Mouse (Mus musculus) MEL (cell line): ENCODE measurements around the gene Fam76a. TPM values are rescaled to one million over a fixed set of nuclear protein-coding genes. Genes with fewer than 3 reads are reported as not detected.

Experiments
- DNase-seq: peaks from one replicate; pipeline ENCODE4 v3.0.0; 2011; ENCODE audit warnings: low read depth, low spot score
- H3K27ac ChIP-seq: 2 replicates; pipeline ENCODE4 v1.5.1; 2012; ENCODE audit warnings: low read depth, mild to moderate bottlenecking, control low read depth, low read length, moderate library complexity; ENCODE audit not compliant: control insufficient read depth
- H3K27me3 ChIP-seq, 2 experiments: fragments of 150-350 bp in 1 of 2; sonication (generic) in 1 of 2; 2 replicates each; pipeline ENCODE4 v1.6.1; 2012; ENCODE audit warnings: low read length in 2 of 2, mild to moderate bottlenecking in 2 of 2, improper control_type of control experiment in 1 of 2, moderate library complexity in 1 of 2; ENCODE audit not compliant: insufficient read depth in 2 of 2, control insufficient read depth in 1 of 2
- H3K36me3 ChIP-seq, 2 experiments: 2 replicates each; pipeline ENCODE4 v1.6.1; 2012 to 2014; ENCODE audit warnings: low read length in 2 of 2, improper control_type of control experiment in 1 of 2, inconsistent platforms in 1 of 2, mild to moderate bottlenecking in 1 of 2; ENCODE audit not compliant: insufficient read depth in 2 of 2, control insufficient read depth in 1 of 2
- H3K4me1 ChIP-seq, 2 experiments: fragments of 150-350 bp in 1 of 2; sonication (generic) in 1 of 2; 2 replicates each; pipeline ENCODE4 v1.6.1; 2012; ENCODE audit warnings: low read length in 2 of 2, improper control_type of control experiment in 1 of 2, mild to moderate bottlenecking in 1 of 2; ENCODE audit not compliant: insufficient read depth in 2 of 2, control insufficient read depth in 1 of 2
- H3K4me3 ChIP-seq, 2 experiments: fragments of 150-350 bp in 1 of 2; sonication (generic) in 1 of 2; 2 replicates each; pipeline ENCODE4 v1.5.1; 2012; ENCODE audit warnings: low read depth in 2 of 2, low read length in 2 of 2, mild to moderate bottlenecking in 2 of 2, moderate library complexity in 2 of 2, control low read depth in 1 of 2, improper control_type of control experiment in 1 of 2; ENCODE audit not compliant: control insufficient read depth in 1 of 2, insufficient read depth in 1 of 2
- H3K79me2 ChIP-seq: 2 replicates; pipeline ENCODE4 v1.6.1; 2012; ENCODE audit warnings: mild to moderate bottlenecking, low read length, moderate library complexity; ENCODE audit not compliant: control insufficient read depth, poor library complexity, insufficient read depth
- H3K9ac ChIP-seq: 2 replicates; pipeline ENCODE4 v1.6.1; 2012; ENCODE audit warnings: low read depth, mild to moderate bottlenecking, control low read depth, low read length, moderate library complexity; ENCODE audit not compliant: control insufficient read depth, poor library complexity, severe bottlenecking
- H3K9me3 ChIP-seq: fragments of 150-350 bp; sonication (generic); replicated peaks from 2 replicates; pipeline ENCODE4 v1.6.1; 2012; ENCODE audit warnings: mild to moderate bottlenecking, low read length, improper control_type of control experiment, moderate library complexity; ENCODE audit not compliant: insufficient read depth
- BHLHE40 ChIP-seq: IDR thresholded peaks from 2 replicates; pipeline ENCODE4 v1.6.1; 2012; ENCODE audit warnings: low read depth, mild to moderate bottlenecking, inconsistent platforms, low read length, improper control_type of control experiment, borderline replicate concordance
- CTCF ChIP-seq, 3 experiments: IDR thresholded peaks in 2 of 3; conservative IDR thresholded peaks in 1 of 3; 2 replicates each; pipeline ENCODE4 v1.5.1; 2011 to 2012; ENCODE audit warnings: low read length in 3 of 3, low read depth in 2 of 3, mild to moderate bottlenecking in 2 of 3, improper control_type of control experiment in 1 of 3, inconsistent platforms in 1 of 3, mixed read lengths in 1 of 3, moderate library complexity in 1 of 3; ENCODE audit not compliant: control insufficient read depth in 1 of 3, insufficient read depth in 1 of 3, poor library complexity in 1 of 3, severe bottlenecking in 1 of 3
- E2F4 ChIP-seq: IDR thresholded peaks from 2 replicates; pipeline ENCODE4 v1.6.1; 2011; ENCODE audit warnings: low read depth, low read length, improper control_type of control experiment, borderline replicate concordance
- ELF1 ChIP-seq: IDR thresholded peaks from 2 replicates; pipeline ENCODE4 v1.6.1; 2014; ENCODE audit warnings: low read depth, mild to moderate bottlenecking, inconsistent platforms, low read length, improper control_type of control experiment, moderate library complexity
- JUND ChIP-seq: IDR thresholded peaks from 2 replicates; pipeline ENCODE4 v1.6.1; 2011; ENCODE audit warnings: low read depth, mild to moderate bottlenecking, improper control_type of control experiment, low read length
- MAFK ChIP-seq: IDR thresholded peaks from 2 replicates; pipeline ENCODE4 v1.6.1; 2011; ENCODE audit warnings: low read depth, mild to moderate bottlenecking, low read length, improper control_type of control experiment, borderline replicate concordance
- MAX ChIP-seq: IDR thresholded peaks from 2 replicates; pipeline ENCODE4 v1.6.1; 2011; ENCODE audit warnings: low read length, improper control_type of control experiment
- MYB ChIP-seq: IDR thresholded peaks from 2 replicates; pipeline ENCODE4 v1.6.1; 2011; ENCODE audit warnings: mild to moderate bottlenecking, low read depth, low read length, improper control_type of control experiment
- NRF1 ChIP-seq: IDR thresholded peaks from 2 replicates; pipeline ENCODE4 v1.6.1; 2014; ENCODE audit warnings: low read depth, mild to moderate bottlenecking, inconsistent platforms, low read length, improper control_type of control experiment, moderate library complexity; ENCODE audit not compliant: poor library complexity, insufficient read depth, severe bottlenecking
- POLR2A ChIP-seq, 2 experiments: IDR thresholded peaks; 2 replicates each; pipeline ENCODE4 v1.6.1; 2011 to 2012; ENCODE audit warnings: low read length in 2 of 2, mild to moderate bottlenecking in 2 of 2, control low read depth in 1 of 2, improper control_type of control experiment in 1 of 2, low read depth in 1 of 2, moderate library complexity in 1 of 2; ENCODE audit not compliant: control insufficient read depth in 1 of 2, insufficient read depth in 1 of 2, poor library complexity in 1 of 2
- RCOR1 ChIP-seq: IDR thresholded peaks from 2 replicates; pipeline ENCODE4 v1.6.1; 2012; ENCODE audit warnings: low read depth, mild to moderate bottlenecking, inconsistent platforms, low read length, improper control_type of control experiment
- SMC3 ChIP-seq: IDR thresholded peaks from 2 replicates; pipeline ENCODE4 v1.6.1; 2011; ENCODE audit warnings: low read depth, low read length, improper control_type of control experiment
- USF2 ChIP-seq, 2 experiments: IDR thresholded peaks; 2 replicates each; pipeline ENCODE4 v1.6.1; 2011 to 2012; ENCODE audit warnings: improper control_type of control experiment in 2 of 2, low read length in 2 of 2, borderline replicate concordance in 1 of 2, inconsistent platforms in 1 of 2, low read depth in 1 of 2, mild to moderate bottlenecking in 1 of 2; ENCODE audit not compliant: insufficient read depth in 1 of 2
- ZC3H11A ChIP-seq: IDR thresholded peaks from 2 replicates; pipeline ENCODE4 v1.6.1; 2012; ENCODE audit warnings: low read depth, mild to moderate bottlenecking, inconsistent platforms, low read length, improper control_type of control experiment
- ZMIZ1 ChIP-seq: IDR thresholded peaks from 2 replicates; pipeline ENCODE4 v1.6.1; 2012; ENCODE audit warnings: low read depth, mild to moderate bottlenecking, inconsistent platforms, low read length, improper control_type of control experiment, moderate library complexity
- ZNF384 ChIP-seq: IDR thresholded peaks from 2 replicates; pipeline ENCODE4 v1.6.1; 2012; ENCODE audit warnings: low read depth, mild to moderate bottlenecking, inconsistent platforms, low read length, improper control_type of control experiment
- polyA plus RNA-seq, 2 experiments: library from polyadenylated mRNA; stranded (reverse) in 1 of 2; unstranded in 1 of 2; fragments of >175 nt in 1 of 2; fragments of >200 nt in 1 of 2; gene quantifications; 2 replicates each; pipeline versions ENCODE4 v1.2.1 to v1.2.4; 2012; ENCODE audit warnings: low replicate concordance in 2 of 2, low read depth in 1 of 2; ENCODE audit not compliant: insufficient read length in 2 of 2, insufficient read depth in 1 of 2, missing spikeins in 1 of 2
- total RNA-seq: library from RNA; depleted of rRNA; stranded (reverse); fragments of 300-350 nt; gene quantifications from 2 replicates; pipeline ENCODE4 v1.2.3, GENCODE M21; 2012

The Fam76a gene
- total and polyA plus RNA-seq, 3 experiments, result 8.4 to 15.4 TPM; not detected in 1

GRCm38 (mm10) chr4:132922558-132923008 lies at the start of gene Fam76a (continued):
- TF ChIP-seq NRF1, result no peak
- TF ChIP-seq ZC3H11A, result no peak

- no peaks in the 10 kb centered on the region for H3K36me3 ChIP-seq
- H3K9me3 ChIP-seq, result no peaks in the 10 kb centered on the region
- H3K4me3 ChIP-seq, result no peak overlapping the region
- no peak overlapping the region for H3K9ac ChIP-seq
- TF ChIP-seq E2F4 (no peak), MYB (no peak), ELF1 (no peak), MAX (no peak), BHLHE40 (no peak), USF2 (IDR thresholded peaks at IDR 0.05; ENCODE audit: borderline replicate concordance in 1 of 2, insufficient read depth in 1 of 2, low read depth in 1 of 2, low read length in 2 of 2) (no peak), JUND (no peak), ZMIZ1 (no peak), ZNF384 (no peak), RCOR1 (no peak), NRF1 (no peak), CTCF (IDR thresholded peaks at IDR 0.05 in 2 of 3, conservative IDR thresholded peaks at IDR 0.05 in 1 of 3; ENCODE audit: control insufficient read depth in 1 of 3, insufficient read depth in 1 of 3, low read depth in 2 of 3, low read length in 3 of 3, poor library complexity in 1 of 3, severe bottlenecking in 1 of 3) (no peak), POLR2A (IDR thresholded peaks at IDR 0.05; ENCODE audit: control insufficient read depth in 1 of 2, insufficient read depth in 1 of 2, low read depth in 1 of 2, low read length in 2 of 2, poor library complexity in 1 of 2) (no peak), SMC3 (no peak)
- no peaks in the 10 kb centered on the region for H3K79me2 ChIP-seq
- H3K27ac ChIP-seq, result no peak overlapping the region
- H3K27me3 ChIP-seq, result peaks cover 17 to 31% of the 10 kb centered on the region in 2 experiments
- DNase-seq, result no peak
- peaks cover 0 to 3% of the 10 kb centered on the region in 2 experiments; a peak in 1 of 4 replicates for H3K4me1 ChIP-seq
These were observed 49.7 kb upstream of the Fam76a start for GRCm38 (mm10) chr4:132972101-132972500.

- DNase-seq, result no peak
These were observed 49.2 kb upstream of the Fam76a start for GRCm38 (mm10) chr4:132971601-132972000.

More at GRCm38 (mm10) chr4:132971601-132972000, 49.2 kb upstream of the Fam76a start:
- Histone ChIP-seq H3K27ac (no peak overlapping the region), H3K36me3 (no peaks in the 10 kb centered on the region), H3K79me2 (no peaks in the 10 kb centered on the region), H3K27me3 (peaks cover 17 to 29% of the 10 kb centered on the region in 2 experiments), H3K4me3 (no peak overlapping the region), H3K9ac (no peak overlapping the region), H3K9me3 (no peaks in the 10 kb centered on the region), H3K4me1 (peaks cover 0 to under 1% of the 10 kb centered on the region in 2 experiments; a peak in 1 of 4 replicates)
- no peak for TF ChIP-seq MAFK
